Mouse (Mus musculus): Measurements from ENCODE around the gene Nuak1. TPM values are rescaled to one million over a fixed set of nuclear protein-coding genes. Genes with fewer than 3 reads are reported as not detected.
A peak's percentile ranks its signal among the peaks of the same experiment; 100 is the strongest.
"Not testable (repeated sequence)": the region's sequence is repeated elsewhere in the genome, so short reads cannot be mapped to it uniquely, and the experiment has no call there.

The Nuak1 gene
- 10 to 100 TPM; 39.5 to 45.8 TPM for total RNA-seq (2021)

- peak; percentile 96 for DNase-seq
Measured at GRCm38 (mm10) chr10:84440541-84441433, at the start of gene Nuak1. Gene Nuak1 (minus strand): TSS chr10:84440597.

GRCm38 (mm10) chr10:84490115-84490514, 49.7 kb upstream of the Nuak1 start:
- DNase-seq = no peak

GRCm38 (mm10) chr10:84488315-84488714, 47.9 kb upstream of the Nuak1 start:
- peak; percentile 76 for DNase-seq

DNA sequence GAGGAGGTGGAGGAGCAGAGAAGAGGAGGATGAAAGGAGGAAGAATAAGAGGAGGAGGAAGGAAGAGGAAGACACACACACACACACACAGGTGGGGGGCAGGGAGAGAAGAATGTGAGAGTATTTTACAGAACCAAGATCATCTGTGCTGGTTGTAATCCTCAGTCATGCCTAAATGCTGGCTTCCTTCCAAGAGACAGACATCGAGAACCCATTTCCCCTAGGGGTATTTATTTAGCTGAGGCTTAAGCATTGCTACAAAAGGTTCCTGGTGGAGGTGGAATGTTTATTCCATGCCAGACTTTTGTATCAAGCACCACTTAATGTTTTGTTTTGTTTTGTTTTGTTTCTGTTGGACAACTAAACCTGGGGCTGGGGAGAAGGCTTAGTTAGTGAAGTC, 44.3 kb upstream of the Nuak1 start:
- no peak for DNase-seq

- DNase-seq = no peak
Measured at GRCm38 (mm10) chr10:84483553-84483952, 43.2 kb upstream of the Nuak1 start.

GRCm38 (mm10) chr10:84483069-84483468, 42.7 kb upstream of the Nuak1 start:
- no peak for DNase-seq

DNA sequence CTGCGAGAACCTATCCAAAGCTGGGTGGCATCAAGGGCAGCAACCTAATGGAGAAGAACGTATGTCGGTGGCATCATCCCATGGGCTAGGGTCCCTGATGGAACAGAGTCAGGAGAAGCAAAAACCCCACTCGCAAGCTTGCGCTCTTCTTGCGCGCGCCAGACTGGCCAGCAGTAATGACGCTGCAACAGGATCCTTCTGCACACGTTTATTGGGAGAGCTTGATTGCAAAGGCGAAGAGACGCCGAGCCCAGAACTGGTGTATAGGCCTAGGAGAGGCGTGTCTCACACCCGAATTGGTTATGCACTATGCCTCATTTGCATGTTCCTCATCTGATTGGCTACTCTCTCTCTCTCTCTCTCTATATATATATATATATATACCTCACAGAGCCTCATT, 42.0 kb upstream of the Nuak1 start:
- not testable (repeated sequence) for DNase-seq

- DNase-seq = no peak
Measured at GRCm38 (mm10) chr10:84481327-84481671, 40.9 kb upstream of the Nuak1 start.

- DNase-seq = peak; percentile 14
Measured at GRCm38 (mm10) chr10:84480667-84481326, 40.4 kb upstream of the Nuak1 start.

DNA sequence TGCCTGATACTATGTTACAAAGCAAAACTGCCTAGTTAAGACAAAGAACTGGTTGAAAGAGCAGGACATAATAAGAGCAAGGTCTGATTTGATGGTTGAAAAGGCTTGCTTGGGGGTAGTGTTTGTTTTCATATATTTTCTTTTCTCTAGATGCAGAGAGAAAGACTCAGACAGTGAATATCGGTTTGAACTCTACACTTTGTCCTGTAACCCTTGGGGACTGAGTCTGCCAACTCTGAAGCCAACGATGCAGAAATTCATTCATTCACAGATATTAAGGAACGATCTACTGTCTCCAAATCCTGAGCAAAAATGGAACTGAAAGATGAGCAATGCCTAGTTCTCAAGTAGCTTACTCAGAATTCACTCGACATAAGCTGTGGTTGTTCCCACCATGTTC, 39.7 kb upstream of the Nuak1 start:
- no peak for DNase-seq

- no peak for DNase-seq
Measured at GRCm38 (mm10) chr10:84477613-84478076, 37.2 kb upstream of the Nuak1 start.

GRCm38 (mm10) chr10:84477045-84477612, 36.7 kb upstream of the Nuak1 start:
- DNase-seq = no peak

- DNase-seq = no peak
Measured at GRCm38 (mm10) chr10:84467555-84468164, 27.3 kb upstream of the Nuak1 start.

- DNase-seq = no peak
Measured at GRCm38 (mm10) chr10:84465511-84465910, 25.1 kb upstream of the Nuak1 start.

DNA sequence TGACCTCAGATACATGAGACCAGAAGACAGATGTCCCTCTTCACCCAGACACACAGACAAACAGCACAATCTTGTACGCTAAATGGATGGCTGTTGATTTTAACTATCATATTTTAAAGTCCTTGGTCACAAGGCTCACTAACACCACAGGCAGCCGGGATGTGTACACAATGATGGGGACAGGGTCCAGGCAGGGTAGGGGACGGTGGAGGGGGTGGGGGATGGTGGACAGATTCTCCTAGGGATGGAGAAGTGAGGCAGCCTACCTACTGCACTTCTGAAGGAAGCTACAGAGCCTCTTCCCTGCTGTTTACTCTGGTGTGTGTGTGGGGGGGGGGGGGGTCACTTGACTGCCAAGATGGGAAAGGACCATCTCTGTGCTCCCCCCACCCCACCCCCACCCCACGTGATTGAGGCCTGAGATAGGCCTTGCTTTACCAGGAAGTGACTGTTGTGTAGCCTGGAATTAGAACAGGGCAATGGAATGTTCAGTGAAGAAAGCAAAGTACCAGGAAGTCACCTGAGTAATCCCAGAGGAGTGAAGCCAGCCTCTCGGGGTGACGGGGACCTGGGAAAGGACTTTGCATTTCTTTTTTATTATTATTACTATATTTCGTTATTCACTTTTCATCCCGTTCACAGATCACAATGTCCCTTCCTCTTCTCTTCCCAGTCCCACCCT, 20.2 kb upstream of the Nuak1 start:
- DNase-seq = no peak

DNA sequence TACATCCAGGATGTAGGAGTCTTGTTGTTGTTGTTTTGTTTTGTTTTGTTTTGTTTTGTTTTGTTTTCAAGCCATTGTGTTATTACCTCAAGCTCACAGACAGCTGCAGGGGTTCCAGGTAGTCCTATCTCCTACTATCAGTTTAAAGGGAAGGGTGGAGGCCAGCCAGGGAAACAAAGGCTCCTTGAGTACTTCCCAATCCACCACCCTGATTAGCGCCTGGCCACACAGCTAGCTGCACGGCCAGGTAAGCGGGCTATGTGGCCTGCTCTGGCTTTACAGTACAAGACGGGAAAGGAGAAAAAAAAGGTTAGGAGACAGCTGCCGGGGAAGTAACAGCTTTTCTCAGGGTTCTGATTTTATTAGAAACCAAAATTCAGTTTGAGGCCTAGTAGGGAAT, 17.7 kb upstream of the Nuak1 start:
- no peak for DNase-seq

DNA sequence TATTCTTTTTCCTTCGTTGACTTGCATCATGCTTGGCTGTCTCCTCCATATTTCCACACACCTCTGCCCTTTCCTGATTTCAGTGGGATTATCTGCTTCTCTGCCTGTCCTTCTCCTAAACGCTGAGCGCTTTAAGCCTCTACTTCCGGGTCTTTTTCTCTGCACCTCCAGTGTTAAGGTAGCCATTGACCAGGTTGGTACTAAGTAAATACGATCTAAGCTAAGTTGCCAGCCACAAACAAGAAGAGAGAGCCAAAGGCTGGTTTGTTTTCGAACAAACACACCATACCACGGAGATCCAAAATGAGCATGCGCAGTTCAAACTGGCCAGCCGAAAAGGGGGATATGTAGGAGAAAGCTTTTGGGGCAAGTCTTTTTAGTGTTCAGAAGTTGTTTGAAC, 17.1 kb upstream of the Nuak1 start:
- DNase-seq = no peak

DNA sequence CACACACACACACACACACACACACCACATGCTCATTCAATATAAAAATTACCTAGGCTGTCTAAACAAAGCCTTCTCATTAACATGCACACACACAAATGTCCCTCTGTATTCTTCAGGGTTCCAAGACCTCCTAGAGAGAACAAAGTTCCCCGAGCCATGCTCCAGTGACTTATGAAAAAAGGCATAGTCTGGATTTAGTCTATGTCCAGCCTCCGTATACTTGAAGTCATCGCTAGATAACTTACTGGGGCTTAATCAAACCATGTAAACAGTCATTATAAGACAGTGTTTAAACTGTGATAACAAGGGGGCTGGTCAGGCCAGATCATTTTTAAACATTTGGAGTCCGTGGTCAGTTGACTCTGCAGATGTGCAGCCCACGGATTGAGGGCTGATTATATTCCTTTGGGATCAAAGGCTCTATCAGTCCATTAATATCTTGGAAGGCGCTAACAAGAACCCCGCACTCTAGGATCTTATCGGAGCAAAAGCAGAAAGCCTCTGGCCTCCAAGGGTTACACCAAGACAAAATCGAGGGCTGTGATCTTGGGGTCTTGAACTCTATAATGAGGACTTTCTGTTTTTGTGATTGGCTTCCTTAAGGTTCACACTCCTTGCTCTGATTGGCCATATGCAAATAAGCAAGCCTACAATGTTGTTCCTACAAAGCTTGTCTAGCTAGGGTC, 16.4 kb upstream of the Nuak1 start:
- DNase-seq = no peak

GRCm38 (mm10) chr10:84451883-84452282, 11.5 kb upstream of the Nuak1 start:
- no peak for DNase-seq

- DNase-seq = peak; percentile 92
Measured at GRCm38 (mm10) chr10:84450654-84451053, 10.3 kb upstream of the Nuak1 start.

DNA sequence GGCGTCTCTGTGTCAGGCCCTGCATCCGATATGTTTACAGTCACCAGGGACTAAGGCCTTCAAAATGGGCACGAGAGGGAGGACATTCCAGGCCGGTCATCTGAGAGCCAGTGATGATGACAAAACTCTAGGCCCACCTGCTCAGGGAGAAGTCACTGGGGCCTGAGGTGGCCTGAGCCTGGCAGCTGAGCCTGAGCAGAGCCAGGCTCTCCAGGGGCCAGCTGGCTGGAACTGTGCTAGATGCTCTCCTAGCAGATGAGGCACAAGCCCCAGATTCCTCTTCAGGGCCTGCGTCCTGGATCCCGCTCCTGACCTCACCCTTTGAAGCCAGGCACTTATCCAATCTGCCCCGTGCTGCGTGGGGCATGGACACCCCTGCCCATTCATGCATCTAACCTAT, 9.3 kb upstream of the Nuak1 start:
- DNase-seq = no peak

GRCm38 (mm10) chr10:84447411-84447821, 7.0 kb upstream of the Nuak1 start:
- DNase-seq = peak; percentile 61
